Comparison of ENCODE assay signal across 15 mouse cellular contexts in genomic region chr6:78551666-78552352, GRCm38 (mm10).
A peak's percentile ranks its signal among the peaks of the same experiment; 100 is the strongest.
DNase-seq lines count a peak whose midpoint lies in the region; ATAC-seq and TF ChIP-seq lines count a peak whose summit lies in the region.
"Had no signal": no experiment of that assay in that cellular context is flagged by ENCODE, and none has a peak within 500 bp of the region (broad histone marks: within the 10 kb centered on the region; RNA-seq: fewer than 3 reads in every experiment).

No protein-coding gene starts in this region.

- H3K9me3 ChIP-seq in forebrain, embryonic 13.5 days (replicated peaks), result no peaks in the 10 kb centered on the region
- no peaks in the 10 kb centered on the region for H3K9me3 ChIP-seq in forebrain, embryonic 10.5 days
- no peaks in the 10 kb centered on the region for H3K9me3 ChIP-seq in hindbrain, embryonic 15.5 days
- H3K9me3 ChIP-seq in midbrain, postnatal 0 days (ENCODE audit: low read length), result no peaks in the 10 kb centered on the region
- H3K9me3 ChIP-seq: heart, embryonic 12.5 days; liver, embryonic 12.5 days had no signal

- TF ChIP-seq CTCF in brain, embryonic 14.5 days (IDR thresholded peaks at IDR 0.05; ENCODE audit: borderline replicate concordance, extremely low read depth, insufficient read depth, insufficient read length), result no peak
- no peak for TF ChIP-seq CTCF in midbrain, postnatal 0 days (IDR thresholded peaks at IDR 0.05)

- 0 out of 2 replicates have a peak, but pooled peaks have one; percentile 36 for ATAC-seq in forebrain, embryonic 13.5 days
- ATAC-seq in hindbrain, embryonic 15.5 days (ENCODE audit: low FRiP score, low read depth), result peak; percentile 66; the same call in 1 of the 2 replicates
- no peak for ATAC-seq in midbrain, postnatal 0 days (ENCODE audit: low FRiP score)
- no peak for ATAC-seq in megakaryocyte, adult 5-6 weeks (ENCODE audit: poor library complexity, severe bottlenecking)
- ATAC-seq: liver, embryonic 12.5 days; lung, postnatal 0 days had no signal

- no peak overlapping the region for H3K27ac ChIP-seq in forebrain, embryonic 13.5 days
- no peak overlapping the region for H3K27ac ChIP-seq in forebrain, embryonic 10.5 days
- H3K27ac ChIP-seq in hindbrain, embryonic 15.5 days (replicated peaks), result no peak overlapping the region
- no peak overlapping the region for H3K27ac ChIP-seq in midbrain, postnatal 0 days (ENCODE audit: low read depth, low read length)
- H3K27ac ChIP-seq: liver, embryonic 12.5 days had no signal

- H3K4me1 ChIP-seq in forebrain, embryonic 13.5 days, result peaks cover 11% of the 10 kb centered on the region
- peaks cover 19% of the 10 kb centered on the region for H3K4me1 ChIP-seq in forebrain, embryonic 10.5 days
- H3K4me1 ChIP-seq in hindbrain, embryonic 15.5 days (replicated peaks), result peaks cover 16% of the 10 kb centered on the region
- H3K4me1 ChIP-seq in midbrain, postnatal 0 days (ENCODE audit: insufficient read depth, low read length), result no peaks in the 10 kb centered on the region
- H3K4me1 ChIP-seq: heart, embryonic 12.5 days; liver, embryonic 12.5 days had no signal

- H3K4me2 ChIP-seq in forebrain, embryonic 13.5 days, result no peak overlapping the region
- peak overlapping the region; percentile 23 for H3K4me2 ChIP-seq in hindbrain, embryonic 15.5 days
- H3K4me2 ChIP-seq in midbrain, postnatal 0 days (ENCODE audit: low read depth, low read length, poor library complexity, severe bottlenecking), result peak overlapping the region; percentile 12; the same call in 1 of the 2 replicates
- H3K4me2 ChIP-seq: heart, embryonic 12.5 days; liver, embryonic 12.5 days had no signal

- H3K9ac ChIP-seq in forebrain, embryonic 13.5 days, result no peak overlapping the region
- H3K9ac ChIP-seq in hindbrain, embryonic 15.5 days, result no peak overlapping the region
- no peak overlapping the region for H3K9ac ChIP-seq in midbrain, postnatal 0 days (replicated peaks; ENCODE audit: low read length, poor library complexity, severe bottlenecking)
- H3K9ac ChIP-seq: heart, embryonic 12.5 days; liver, embryonic 12.5 days had no signal

- DNase-seq in forebrain, embryonic 10.5 days (ENCODE audit: extremely low spot score, low spot score), result no peak
- peak; percentile 54 for DNase-seq in brain, embryonic 14.5 days (ENCODE audit: low read depth)
- DNase-seq in midbrain, postnatal 0 days (ENCODE audit: low spot score), result peak; percentile 26
- no peak for DNase-seq in adrenal gland, adult 18-20 months (ENCODE audit: low spot score in 2 of 2)
- DNase-seq in urinary bladder, adult 18-20 months (ENCODE audit: low spot score in 2 of 2), result no peak
- DNase-seq: adrenal gland, postnatal 14 days; gastrocnemius, postnatal 14 days; kidney, postnatal 25 days had no signal

- no peak for TF ChIP-seq POLR2A in brain, embryonic 14.5 days (IDR thresholded peaks at IDR 0.05; ENCODE audit: borderline replicate concordance, extremely low read depth, insufficient read depth, insufficient read length, poor library complexity, severe bottlenecking)

- H3K36me3 ChIP-seq in forebrain, embryonic 13.5 days (ENCODE audit: poor library complexity, severe bottlenecking), result no peaks in the 10 kb centered on the region
- H3K36me3 ChIP-seq in forebrain, embryonic 10.5 days (replicated peaks), result no peaks in the 10 kb centered on the region
- H3K36me3 ChIP-seq in hindbrain, embryonic 15.5 days, result no peaks in the 10 kb centered on the region
- no peaks in the 10 kb centered on the region for H3K36me3 ChIP-seq in midbrain, postnatal 0 days (ENCODE audit: insufficient read depth, low read length)
- H3K36me3 ChIP-seq: heart, embryonic 12.5 days; liver, embryonic 12.5 days had no signal

- H3K27me3 ChIP-seq in forebrain, embryonic 13.5 days, result no peaks in the 10 kb centered on the region
- H3K27me3 ChIP-seq in forebrain, embryonic 10.5 days (ENCODE audit: poor library complexity, severe bottlenecking), result no peaks in the 10 kb centered on the region
- H3K27me3 ChIP-seq in hindbrain, embryonic 15.5 days, result no peaks in the 10 kb centered on the region
- no peaks in the 10 kb centered on the region for H3K27me3 ChIP-seq in midbrain, postnatal 0 days (ENCODE audit: insufficient read depth, low read length)
- H3K27me3 ChIP-seq: heart, embryonic 12.5 days; liver, embryonic 12.5 days had no signal

- WGBS in forebrain, embryonic 13.5 days, result 24% methylated on average over 8 of the region's 8 CpGs
- WGBS in forebrain, embryonic 10.5 days, result 41% methylated on average over 8 of the region's 8 CpGs
- WGBS in hindbrain, embryonic 15.5 days, result 31% methylated on average over 8 of the region's 8 CpGs
- WGBS in midbrain, postnatal 0 days, result 31% methylated on average over 8 of the region's 8 CpGs

- no peak overlapping the region for H3K4me3 ChIP-seq in forebrain, embryonic 13.5 days
- no peak overlapping the region for H3K4me3 ChIP-seq in forebrain, embryonic 10.5 days
- no peak overlapping the region for H3K4me3 ChIP-seq in hindbrain, embryonic 15.5 days
- no peak overlapping the region for H3K4me3 ChIP-seq in midbrain, postnatal 0 days (ENCODE audit: low read depth, low read length)
- H3K4me3 ChIP-seq: erythroblast, embryonic 14.5 days; heart, embryonic 12.5 days; liver, embryonic 12.5 days had no signal

Comparison
In these comparisons a context has a peak if more than half of its experiments do, and no peak if none do; other contexts are left out.
1. ATAC-seq: peak in forebrain, embryonic 13.5 days (single experiment) and hindbrain, embryonic 15.5 days (single experiment); none in midbrain, postnatal 0 days (single experiment) and megakaryocyte, adult 5-6 weeks (single experiment).
2. DNase-seq: peak in brain, embryonic 14.5 days (single experiment) and midbrain, postnatal 0 days (single experiment); none in forebrain, embryonic 10.5 days (single experiment), adrenal gland, adult 18-20 months (0 of 2) and urinary bladder, adult 18-20 months (0 of 2).